Mouse (Mus musculus) MEL (cell line): ENCODE data around the gene Eif5a. TPM values are rescaled to one million over a fixed set of nuclear protein-coding genes. Genes with fewer than 3 reads are reported as not detected.

Experiments
- DNase-seq: peaks from one replicate; pipeline ENCODE4 v3.0.0; 2011; ENCODE audit warnings: low read depth, low spot score
- H3K27ac ChIP-seq: 2 replicates; pipeline ENCODE4 v1.5.1; 2012; ENCODE audit warnings: low read depth, mild to moderate bottlenecking, control low read depth, low read length, moderate library complexity; ENCODE audit not compliant: control insufficient read depth
- H3K27me3 ChIP-seq, 2 experiments: fragments of 150-350 bp in 1 of 2; sonication (generic) in 1 of 2; 2 replicates each; pipeline ENCODE4 v1.6.1; 2012; ENCODE audit warnings: low read length in 2 of 2, mild to moderate bottlenecking in 2 of 2, improper control_type of control experiment in 1 of 2, moderate library complexity in 1 of 2; ENCODE audit not compliant: insufficient read depth in 2 of 2, control insufficient read depth in 1 of 2
- H3K36me3 ChIP-seq, 2 experiments: 2 replicates each; pipeline ENCODE4 v1.6.1; 2012 to 2014; ENCODE audit warnings: low read length in 2 of 2, improper control_type of control experiment in 1 of 2, inconsistent platforms in 1 of 2, mild to moderate bottlenecking in 1 of 2; ENCODE audit not compliant: insufficient read depth in 2 of 2, control insufficient read depth in 1 of 2
- H3K4me1 ChIP-seq, 2 experiments: fragments of 150-350 bp in 1 of 2; sonication (generic) in 1 of 2; 2 replicates each; pipeline ENCODE4 v1.6.1; 2012; ENCODE audit warnings: low read length in 2 of 2, improper control_type of control experiment in 1 of 2, mild to moderate bottlenecking in 1 of 2; ENCODE audit not compliant: insufficient read depth in 2 of 2, control insufficient read depth in 1 of 2
- H3K4me3 ChIP-seq, 2 experiments: fragments of 150-350 bp in 1 of 2; sonication (generic) in 1 of 2; 2 replicates each; pipeline ENCODE4 v1.5.1; 2012; ENCODE audit warnings: low read depth in 2 of 2, low read length in 2 of 2, mild to moderate bottlenecking in 2 of 2, moderate library complexity in 2 of 2, control low read depth in 1 of 2, improper control_type of control experiment in 1 of 2; ENCODE audit not compliant: control insufficient read depth in 1 of 2, insufficient read depth in 1 of 2
- H3K79me2 ChIP-seq: 2 replicates; pipeline ENCODE4 v1.6.1; 2012; ENCODE audit warnings: mild to moderate bottlenecking, low read length, moderate library complexity; ENCODE audit not compliant: control insufficient read depth, poor library complexity, insufficient read depth
- H3K9ac ChIP-seq: 2 replicates; pipeline ENCODE4 v1.6.1; 2012; ENCODE audit warnings: low read depth, mild to moderate bottlenecking, control low read depth, low read length, moderate library complexity; ENCODE audit not compliant: control insufficient read depth, poor library complexity, severe bottlenecking
- H3K9me3 ChIP-seq: fragments of 150-350 bp; sonication (generic); replicated peaks from 2 replicates; pipeline ENCODE4 v1.6.1; 2012; ENCODE audit warnings: mild to moderate bottlenecking, low read length, improper control_type of control experiment, moderate library complexity; ENCODE audit not compliant: insufficient read depth
- CHD2 ChIP-seq: IDR thresholded peaks from 2 replicates; pipeline ENCODE4 v1.6.1; 2011; ENCODE audit warnings: low read length, improper control_type of control experiment
- E2F4 ChIP-seq: IDR thresholded peaks from 2 replicates; pipeline ENCODE4 v1.6.1; 2011; ENCODE audit warnings: low read depth, low read length, improper control_type of control experiment, borderline replicate concordance
- HCFC1 ChIP-seq: IDR thresholded peaks from 2 replicates; pipeline ENCODE4 v1.6.1; 2012; ENCODE audit warnings: low read depth, mild to moderate bottlenecking, inconsistent platforms, low read length, improper control_type of control experiment, moderate library complexity
- JUND ChIP-seq: IDR thresholded peaks from 2 replicates; pipeline ENCODE4 v1.6.1; 2011; ENCODE audit warnings: low read depth, mild to moderate bottlenecking, improper control_type of control experiment, low read length
- KAT2A ChIP-seq: conservative IDR thresholded peaks from 2 replicates; pipeline ENCODE4 v1.6.1; 2012; ENCODE audit warnings: low read depth, low read length, improper control_type of control experiment, inconsistent platforms
- MEF2A ChIP-seq: IDR thresholded peaks from 2 replicates; pipeline ENCODE4 v1.6.1; 2014; ENCODE audit warnings: low read depth, mild to moderate bottlenecking, inconsistent platforms, low read length, improper control_type of control experiment; ENCODE audit not compliant: poor library complexity, insufficient replicate concordance, severe bottlenecking; ENCODE audit errors: extremely low read depth
- NRF1 ChIP-seq: IDR thresholded peaks from 2 replicates; pipeline ENCODE4 v1.6.1; 2014; ENCODE audit warnings: low read depth, mild to moderate bottlenecking, inconsistent platforms, low read length, improper control_type of control experiment, moderate library complexity; ENCODE audit not compliant: poor library complexity, insufficient read depth, severe bottlenecking
- RAD21 ChIP-seq: IDR thresholded peaks from 2 replicates; pipeline ENCODE4 v1.6.1; 2011; ENCODE audit warnings: mild to moderate bottlenecking, low read depth, low read length, improper control_type of control experiment
- SMC3 ChIP-seq: IDR thresholded peaks from 2 replicates; pipeline ENCODE4 v1.6.1; 2011; ENCODE audit warnings: low read depth, low read length, improper control_type of control experiment
- TCF12 ChIP-seq: IDR thresholded peaks from 2 replicates; pipeline ENCODE4 v1.6.1; 2014; ENCODE audit warnings: low read depth, mild to moderate bottlenecking, inconsistent platforms, low read length, improper control_type of control experiment, moderate library complexity
- USF2 ChIP-seq, 2 experiments: IDR thresholded peaks; 2 replicates each; pipeline ENCODE4 v1.6.1; 2011 to 2012; ENCODE audit warnings: improper control_type of control experiment in 2 of 2, low read length in 2 of 2, borderline replicate concordance in 1 of 2, inconsistent platforms in 1 of 2, low read depth in 1 of 2, mild to moderate bottlenecking in 1 of 2; ENCODE audit not compliant: insufficient read depth in 1 of 2
- ZC3H11A ChIP-seq: IDR thresholded peaks from 2 replicates; pipeline ENCODE4 v1.6.1; 2012; ENCODE audit warnings: low read depth, mild to moderate bottlenecking, inconsistent platforms, low read length, improper control_type of control experiment
- polyA plus RNA-seq, 2 experiments: library from polyadenylated mRNA; stranded (reverse) in 1 of 2; unstranded in 1 of 2; fragments of >175 nt in 1 of 2; fragments of >200 nt in 1 of 2; gene quantifications; 2 replicates each; pipeline versions ENCODE4 v1.2.1 to v1.2.4; 2012; ENCODE audit warnings: low replicate concordance in 2 of 2, low read depth in 1 of 2; ENCODE audit not compliant: insufficient read length in 2 of 2, insufficient read depth in 1 of 2, missing spikeins in 1 of 2
- total RNA-seq: library from RNA; depleted of rRNA; stranded (reverse); fragments of 300-350 nt; gene quantifications from 2 replicates; pipeline ENCODE4 v1.2.3, GENCODE M21; 2012

Gene Eif5a
- total and polyA plus RNA-seq, 3 experiments = 1,272 to 3,185 (median 1,428) TPM

DNA sequence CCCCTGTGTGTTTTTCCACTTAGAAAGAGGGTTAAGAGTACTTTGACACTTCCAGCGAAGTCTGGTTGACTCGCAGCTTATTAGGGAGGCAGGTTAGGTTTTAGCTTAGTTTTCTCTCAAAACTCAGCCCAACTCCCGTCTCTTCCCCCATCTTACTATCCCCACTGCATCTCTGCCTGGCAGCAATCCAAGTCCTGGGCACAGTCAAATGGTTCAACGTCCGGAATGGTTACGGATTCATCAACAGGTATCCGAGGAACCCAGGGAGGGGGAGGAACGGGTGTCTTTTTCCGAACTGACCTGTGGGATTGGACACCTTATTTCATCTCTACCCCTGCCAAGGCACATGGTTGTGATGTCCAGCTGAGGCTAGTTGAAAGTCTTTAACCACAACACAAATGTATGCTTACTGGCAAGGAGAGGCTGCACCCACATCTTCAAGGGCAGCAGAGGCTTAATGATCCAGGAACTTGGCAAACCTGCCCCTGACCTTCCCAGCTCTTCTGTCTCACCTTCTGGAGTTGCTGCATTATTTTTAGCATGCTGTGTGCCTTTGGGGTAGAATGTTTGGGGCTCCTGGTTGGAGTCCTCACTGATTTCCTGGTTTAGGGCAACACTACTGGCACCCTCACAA lies 15.1 kb upstream of the Eif5a start:
- H3K9ac ChIP-seq = no peak overlapping the region
- no peaks in the 10 kb centered on the region for H3K79me2 ChIP-seq
- no peak for DNase-seq
- H3K36me3 ChIP-seq = peaks cover 0 to 12% of the 10 kb centered on the region in 2 experiments; a peak in 2 of 4 replicates
- no peak overlapping the region for H3K4me3 ChIP-seq
- no peak overlapping the region for H3K27ac ChIP-seq
- H3K9me3 ChIP-seq = no peaks in the 10 kb centered on the region
- H3K4me1 ChIP-seq = peaks cover 3 to 12% of the 10 kb centered on the region in 2 experiments; a peak in 2 of 4 replicates
- no peak for TF ChIP-seq SMC3
- TF ChIP-seq CHD2 = no peak
- no peak for TF ChIP-seq MEF2A
- TF ChIP-seq TCF12 = no peak
- no peak for TF ChIP-seq NRF1
- TF ChIP-seq RAD21 = no peak
- TF ChIP-seq JUND = no peak
- TF ChIP-seq HCFC1 = no peak
- TF ChIP-seq ZC3H11A = no peak
- H3K27me3 ChIP-seq = peaks cover 0 to 2% of the 10 kb centered on the region in 2 experiments; a peak in 3 of 4 replicates

DNA sequence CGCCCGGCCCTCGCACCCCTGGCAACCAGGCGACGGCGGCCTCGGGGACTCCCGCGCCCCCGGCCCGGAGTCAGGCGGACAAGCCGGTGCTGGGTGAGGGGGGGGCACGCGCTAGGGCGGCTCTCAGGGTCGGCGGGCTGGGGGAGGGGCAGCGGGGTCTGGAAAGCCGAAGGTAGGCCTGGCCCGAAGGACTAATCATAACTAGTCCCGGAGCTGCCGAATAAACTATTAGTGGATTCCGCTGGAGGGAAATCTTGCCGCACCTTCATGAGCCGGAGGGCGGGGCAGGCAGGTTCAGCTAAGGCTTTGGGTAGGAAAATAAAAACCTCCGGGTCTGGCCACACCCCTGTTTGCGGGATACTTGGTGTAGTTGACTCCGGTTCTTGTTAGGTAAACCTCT lies 14.4 kb upstream of the Eif5a start:
- H3K9ac ChIP-seq = no peak overlapping the region
- no peaks in the 10 kb centered on the region for H3K9me3 ChIP-seq
- H3K27me3 ChIP-seq = peaks cover 0 to 2% of the 10 kb centered on the region in 2 experiments; a peak in 2 of 4 replicates
- DNase-seq = no peak
- H3K36me3 ChIP-seq = peaks cover 0 to 18% of the 10 kb centered on the region in 2 experiments; a peak in 2 of 4 replicates
- no peaks in the 10 kb centered on the region for H3K79me2 ChIP-seq
- H3K4me1 ChIP-seq = peaks cover 5 to 19% of the 10 kb centered on the region in 2 experiments; a peak in 2 of 4 replicates
- no peak overlapping the region for H3K4me3 ChIP-seq
- no peak overlapping the region for H3K27ac ChIP-seq
- TF ChIP-seq E2F4 (no peak), SMC3 (no peak), USF2 (IDR thresholded peaks at IDR 0.05; ENCODE audit: borderline replicate concordance in 1 of 2, insufficient read depth in 1 of 2, low read depth in 1 of 2, low read length in 2 of 2) (no peak), TCF12 (no peak), KAT2A (no peak)
